Mouse (Mus musculus): ENCODE results near the gene Krt78.

Gene Krt78

DNA sequence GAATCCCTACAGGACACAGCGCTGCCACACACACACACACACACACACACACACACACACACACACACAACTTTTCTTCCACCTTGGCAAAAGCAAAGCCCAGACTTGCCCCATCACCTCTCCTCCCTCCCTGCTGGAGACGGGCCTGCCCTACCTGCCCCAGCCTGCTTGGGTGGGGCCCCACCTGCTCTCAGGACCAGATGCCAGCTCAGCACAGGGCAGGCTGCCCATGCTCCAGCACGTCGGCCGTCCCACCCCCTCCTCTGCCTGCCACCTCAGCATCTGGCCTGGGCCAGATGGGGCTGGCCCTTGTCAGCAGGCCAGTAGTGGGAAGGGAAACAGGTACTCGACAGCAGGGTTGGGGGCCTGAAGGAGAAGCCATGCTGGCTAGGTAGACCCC lies 26.8 kb upstream of the Krt78 start:
- DNase-seq (ENCODE audit: low read depth, low spot score), result no peak

DNA sequence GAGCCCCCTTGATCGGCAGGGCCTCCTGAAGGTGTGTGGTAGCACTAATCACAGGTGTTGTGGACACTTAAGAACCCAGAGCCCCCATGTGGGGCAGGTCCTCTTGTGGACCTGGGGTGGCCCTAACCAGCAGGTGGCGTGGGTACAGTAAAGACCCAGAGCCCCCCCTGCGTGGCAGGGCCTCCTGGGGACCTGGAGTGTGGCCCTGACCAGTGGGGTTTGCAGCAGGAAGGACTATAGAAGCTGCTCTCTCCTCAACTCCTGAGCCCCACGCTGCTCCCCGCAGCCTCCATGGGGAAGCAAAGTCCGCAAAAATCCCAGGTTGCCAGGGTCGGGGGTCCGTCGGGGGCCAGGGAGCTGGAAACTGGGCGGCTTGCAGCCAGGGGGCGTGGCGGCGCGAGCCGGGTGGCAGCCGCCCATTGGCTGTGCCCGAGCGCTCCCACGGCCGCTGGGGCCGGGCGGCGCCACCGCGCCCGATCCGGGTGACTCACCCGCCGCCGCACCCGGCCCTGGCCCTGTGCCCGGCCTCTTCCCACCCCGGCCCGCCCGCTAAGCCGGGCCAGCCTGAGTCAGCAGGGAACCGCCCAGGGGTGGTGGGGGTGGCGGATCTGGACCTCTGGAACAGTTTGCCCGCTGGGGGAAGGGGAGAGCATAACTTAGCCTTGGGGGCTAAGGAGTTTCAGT lies 23.1 kb upstream of the Krt78 start:
- Histone ChIP-seq H3K36me3 (ENCODE audit: control insufficient read depth, insufficient read depth, low read length, poor library complexity, severe bottlenecking) (no peaks in the 10 kb centered on the region), H3K27me3 (ENCODE audit: control insufficient read depth, insufficient read depth, low read length, poor library complexity, severe bottlenecking) (no peaks in the 10 kb centered on the region)
- DNase-seq (ENCODE audit: low read depth, low spot score), result peak; percentile 39

More for the DNA sequence above, 26.8 kb upstream of the Krt78 start:
- Histone ChIP-seq H3K27me3 (ENCODE audit: control insufficient read depth, insufficient read depth, low read length, poor library complexity, severe bottlenecking) (no peaks in the 10 kb centered on the region), H3K36me3 (ENCODE audit: control insufficient read depth, insufficient read depth, low read length, poor library complexity, severe bottlenecking) (no peaks in the 10 kb centered on the region)

DNA sequence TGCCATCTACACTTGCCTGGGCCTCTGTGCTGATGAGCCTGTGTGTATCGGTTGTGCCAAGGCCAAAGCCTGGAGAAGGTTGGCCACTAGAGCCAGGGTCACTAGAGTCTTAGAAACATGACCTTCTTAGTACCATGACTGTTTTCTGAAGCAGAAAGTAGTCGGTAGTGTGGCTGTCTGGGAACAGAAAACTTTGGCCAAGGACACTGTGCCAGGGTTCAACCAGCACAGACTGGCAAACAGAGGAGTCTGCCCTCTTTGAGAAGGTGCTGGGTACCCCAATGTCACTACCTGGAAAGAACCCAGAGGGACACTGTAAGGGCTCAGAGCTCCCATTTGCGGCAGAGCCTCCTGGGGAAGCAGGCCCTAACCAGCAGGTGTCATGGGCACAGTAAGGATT lies 22.6 kb upstream of the Krt78 start:
- Histone ChIP-seq H3K36me3 (ENCODE audit: control insufficient read depth, insufficient read depth, low read length, poor library complexity, severe bottlenecking) (no peaks in the 10 kb centered on the region), H3K27me3 (ENCODE audit: control insufficient read depth, insufficient read depth, low read length, poor library complexity, severe bottlenecking) (no peaks in the 10 kb centered on the region)
- DNase-seq (ENCODE audit: low read depth, low spot score), result no peak

DNA sequence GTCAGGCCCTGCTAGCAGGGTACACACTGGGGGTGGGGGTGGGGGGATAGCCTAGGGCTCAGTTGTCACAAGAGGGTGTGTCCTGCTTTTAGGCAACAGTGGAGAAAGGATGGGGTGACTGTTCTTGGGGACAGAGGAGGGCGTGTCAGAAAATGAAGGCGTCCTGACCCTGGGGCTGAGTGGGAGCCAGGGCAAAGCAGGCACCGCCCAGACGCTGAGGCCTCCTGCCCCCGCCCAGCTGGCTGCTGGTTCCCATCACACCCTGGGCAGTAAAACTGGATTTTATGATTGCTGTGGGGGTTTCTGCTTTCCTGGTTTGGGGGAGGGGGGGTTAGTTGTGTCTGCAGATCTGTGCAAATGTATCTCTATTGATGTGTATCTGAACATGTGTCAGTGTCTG lies 21.9 kb upstream of the Krt78 start:
- Histone ChIP-seq H3K27me3 (ENCODE audit: control insufficient read depth, insufficient read depth, low read length, poor library complexity, severe bottlenecking) (no peaks in the 10 kb centered on the region), H3K36me3 (ENCODE audit: control insufficient read depth, insufficient read depth, low read length, poor library complexity, severe bottlenecking) (no peaks in the 10 kb centered on the region)
- DNase-seq (ENCODE audit: low read depth, low spot score), result no peak

DNA sequence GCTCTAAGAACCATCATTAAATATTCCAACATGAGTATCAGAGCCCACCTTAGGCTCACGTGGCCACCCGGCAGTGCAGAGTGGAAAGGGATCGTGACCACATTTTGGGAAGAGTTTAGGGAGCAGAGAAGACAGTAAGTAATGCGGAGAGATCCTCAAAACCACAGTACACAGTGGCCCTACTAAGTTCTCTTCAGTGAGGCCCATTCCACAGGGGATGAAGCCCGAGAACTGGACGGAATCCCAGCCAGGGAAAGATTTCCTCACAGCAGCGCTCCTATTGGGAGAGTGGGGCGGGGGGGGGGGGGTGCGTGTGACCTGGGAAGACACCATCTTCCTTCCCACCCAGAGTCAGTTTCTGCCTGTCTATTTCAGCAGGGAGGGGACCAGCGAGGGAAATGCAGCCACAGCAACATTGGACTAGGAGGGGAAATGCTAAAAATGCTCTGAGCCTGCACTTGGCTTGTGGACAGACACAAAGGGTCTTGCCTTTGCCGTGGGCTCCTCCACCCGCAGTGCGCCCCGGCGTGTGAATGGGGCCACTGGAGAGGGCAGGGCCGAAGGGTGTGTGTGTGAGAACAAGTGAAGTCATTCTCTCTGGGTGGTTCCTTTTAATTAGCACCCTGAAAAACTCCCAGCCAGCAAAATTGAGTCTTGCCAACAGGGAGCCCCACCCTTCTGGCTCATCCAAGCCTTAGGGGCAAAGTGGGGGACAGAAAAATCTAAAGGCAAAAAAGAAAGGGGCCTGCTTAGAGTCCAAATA lies 20.2 kb upstream of the Krt78 start:
- no peaks in the 10 kb centered on the region for H3K36me3 ChIP-seq (ENCODE audit: control insufficient read depth, insufficient read depth, low read length, poor library complexity, severe bottlenecking)
- DNase-seq (ENCODE audit: low read depth, low spot score), result no peak
- no peaks in the 10 kb centered on the region for H3K27me3 ChIP-seq (ENCODE audit: control insufficient read depth, insufficient read depth, low read length, poor library complexity, severe bottlenecking)

DNA sequence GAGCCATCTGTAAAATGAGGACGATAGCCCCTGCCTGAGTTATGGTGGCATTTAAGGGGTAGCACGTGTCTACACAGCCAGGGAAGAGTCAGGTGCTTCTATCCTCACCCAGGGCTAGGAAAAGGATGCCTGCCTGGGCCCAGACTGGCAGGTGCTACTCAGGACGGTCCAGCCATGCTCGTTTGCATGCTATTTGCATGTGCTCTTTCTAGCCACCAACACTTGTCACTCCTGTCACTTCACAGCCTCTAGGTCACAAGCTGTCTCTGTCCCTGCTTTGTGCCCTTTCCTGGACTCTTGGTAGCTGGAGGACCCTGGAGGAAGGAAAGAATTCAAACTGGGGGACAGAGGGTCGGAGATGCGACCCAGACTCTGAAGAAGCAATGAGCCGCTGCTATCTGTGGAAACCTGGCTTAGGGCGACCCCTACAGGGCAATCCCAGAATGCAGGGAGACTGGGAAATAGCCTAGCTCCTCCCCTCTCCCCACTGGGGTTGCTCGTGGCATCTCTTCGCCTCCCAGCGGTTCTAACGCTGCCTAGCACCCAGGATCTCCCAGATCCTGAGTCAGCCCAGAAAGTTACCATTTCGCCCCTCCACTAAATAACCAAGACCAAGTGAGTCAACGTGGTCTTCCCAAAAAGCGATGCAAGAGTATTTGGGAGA lies 19.5 kb upstream of the Krt78 start:
- Histone ChIP-seq H3K36me3 (ENCODE audit: control insufficient read depth, insufficient read depth, low read length, poor library complexity, severe bottlenecking) (no peaks in the 10 kb centered on the region), H3K27me3 (ENCODE audit: control insufficient read depth, insufficient read depth, low read length, poor library complexity, severe bottlenecking) (no peaks in the 10 kb centered on the region)
- DNase-seq (ENCODE audit: low read depth, low spot score), result peak; percentile 79

DNA sequence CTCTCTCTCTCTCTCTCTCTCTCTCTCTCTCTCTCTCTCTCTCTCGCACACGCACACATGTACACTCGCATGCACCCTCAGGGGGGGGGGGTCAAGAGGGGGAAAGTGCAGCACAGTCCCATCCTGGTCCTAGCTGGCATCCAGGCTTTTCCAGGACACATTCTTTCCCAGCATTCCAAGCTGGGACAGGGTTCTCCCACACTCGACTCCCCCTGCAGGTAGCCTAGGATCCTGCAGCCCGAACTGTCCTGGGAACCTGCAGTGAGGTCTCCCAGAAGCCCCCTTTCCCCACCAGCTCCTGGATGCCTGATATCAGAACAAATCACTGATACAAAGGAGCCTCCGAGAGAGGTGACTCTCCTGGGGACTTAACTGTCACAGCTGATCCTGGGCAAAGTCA lies 16.4 kb upstream of the Krt78 start:
- Histone ChIP-seq H3K27me3 (ENCODE audit: control insufficient read depth, insufficient read depth, low read length, poor library complexity, severe bottlenecking) (no peaks in the 10 kb centered on the region), H3K36me3 (ENCODE audit: control insufficient read depth, insufficient read depth, low read length, poor library complexity, severe bottlenecking) (no peaks in the 10 kb centered on the region)
- no peak for DNase-seq (ENCODE audit: low read depth, low spot score)

DNA sequence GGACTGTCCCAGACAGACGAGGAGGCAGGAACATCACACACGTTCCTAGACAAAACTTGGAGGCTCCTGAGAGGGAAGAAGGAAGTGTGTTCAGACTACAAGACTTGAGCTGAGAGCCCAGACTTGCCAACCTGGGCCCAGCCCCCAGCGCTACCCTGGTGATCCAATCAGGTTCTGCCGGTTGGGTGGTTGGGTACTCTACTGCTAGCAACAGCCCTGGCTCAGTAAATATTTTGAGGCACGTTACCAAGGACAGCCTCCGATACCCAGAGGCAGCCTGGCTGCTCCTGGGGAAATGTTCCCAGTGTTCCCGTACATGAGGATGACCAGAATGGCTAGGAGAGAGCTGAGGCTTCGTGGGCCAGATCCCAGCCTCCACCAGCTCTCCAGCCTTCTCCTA lies 12.7 kb upstream of the Krt78 start:
- DNase-seq (ENCODE audit: low read depth, low spot score), result no peak
- H3K27me3 ChIP-seq (ENCODE audit: control insufficient read depth, insufficient read depth, low read length, poor library complexity, severe bottlenecking), result no peaks in the 10 kb centered on the region
- H3K36me3 ChIP-seq (ENCODE audit: control insufficient read depth, insufficient read depth, low read length, poor library complexity, severe bottlenecking), result no peaks in the 10 kb centered on the region

DNA sequence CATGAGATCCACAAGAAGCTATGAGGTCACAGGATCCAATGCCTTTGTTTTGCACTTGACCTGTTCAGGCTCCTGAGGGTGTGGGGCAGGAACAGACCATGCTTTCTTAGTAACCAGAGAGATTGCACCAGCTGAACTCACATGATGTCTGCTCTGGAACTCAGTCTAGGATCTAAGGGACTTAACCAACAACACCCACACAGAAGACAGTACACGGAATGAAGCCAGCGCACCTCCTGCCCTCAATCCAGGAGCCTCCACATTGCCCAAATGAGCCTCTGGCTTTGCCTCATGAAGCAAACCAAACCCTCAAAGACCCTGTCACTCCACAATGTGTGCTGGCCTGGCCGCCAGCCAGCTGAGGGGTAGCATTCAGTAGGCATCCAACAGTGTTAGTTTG lies 4.8 kb upstream of the Krt78 start:
- DNase-seq (ENCODE audit: low read depth, low spot score), result no peak
- H3K36me3 ChIP-seq (ENCODE audit: control insufficient read depth, insufficient read depth, low read length, poor library complexity, severe bottlenecking), result no peaks in the 10 kb centered on the region
- no peaks in the 10 kb centered on the region for H3K27me3 ChIP-seq (ENCODE audit: control insufficient read depth, insufficient read depth, low read length, poor library complexity, severe bottlenecking)

DNA sequence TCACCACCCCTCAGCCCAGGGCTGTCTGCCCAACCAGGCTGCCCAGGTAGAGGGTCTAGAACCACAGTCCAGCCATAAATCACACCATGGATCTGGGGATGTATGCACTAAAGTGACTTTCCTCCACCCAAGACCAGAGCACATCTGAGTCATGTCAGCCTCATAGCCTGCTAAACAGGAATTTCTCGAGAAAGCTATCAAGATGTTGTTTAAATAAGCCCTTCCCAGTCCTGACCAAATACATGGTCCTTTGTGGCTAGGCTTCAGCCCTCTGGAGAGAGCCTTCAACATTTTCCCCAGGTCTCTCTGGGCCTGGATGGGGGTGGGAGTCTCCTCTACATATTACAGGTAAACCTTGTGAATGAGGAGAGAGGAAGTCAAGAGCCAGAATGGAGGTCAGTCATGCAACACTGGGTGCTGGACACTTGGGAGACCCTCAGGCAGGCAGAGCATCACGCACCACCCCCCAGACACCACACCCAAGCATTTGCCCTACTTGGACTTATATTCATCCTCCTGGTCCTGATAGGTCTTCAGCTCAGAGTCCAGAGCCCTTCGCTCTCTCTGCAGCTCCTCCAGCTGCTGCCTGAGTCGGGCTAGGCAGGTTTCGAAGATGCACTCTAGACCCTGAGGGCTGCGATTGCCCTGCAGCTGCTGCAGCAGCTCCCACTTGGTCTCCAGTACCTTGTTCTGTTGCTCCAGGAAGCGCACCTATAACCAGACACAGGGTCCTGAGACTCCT lies 1.2 kb downstream of the Krt78 start:
- DNase-seq (ENCODE audit: low read depth, low spot score), result no peak
- Histone ChIP-seq H3K27me3 (ENCODE audit: control insufficient read depth, insufficient read depth, low read length, poor library complexity, severe bottlenecking) (no peaks in the 10 kb centered on the region), H3K36me3 (ENCODE audit: control insufficient read depth, insufficient read depth, low read length, poor library complexity, severe bottlenecking) (no peaks in the 10 kb centered on the region)

DNA sequence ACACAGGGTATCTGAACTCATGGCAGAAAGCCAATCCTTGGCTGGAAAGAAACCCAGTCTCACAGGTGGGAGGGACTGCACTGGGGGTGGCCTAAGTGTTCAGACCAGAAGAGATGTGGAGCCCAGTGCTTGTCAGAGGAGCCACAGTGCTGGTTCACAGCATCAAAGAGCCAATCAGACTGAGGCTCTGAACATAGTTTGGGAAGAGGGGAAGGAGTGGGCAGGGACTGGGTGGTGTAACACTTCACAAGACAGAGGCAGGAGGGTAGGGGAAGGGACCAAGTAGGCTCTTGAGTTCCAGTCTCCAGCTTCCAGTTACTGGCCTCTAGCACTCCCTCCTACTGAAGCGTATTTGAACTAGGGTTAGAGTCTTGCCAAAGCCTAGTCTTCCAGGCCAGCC lies 8.7 kb downstream of the Krt78 start:
- Histone ChIP-seq H3K27me3 (ENCODE audit: control insufficient read depth, insufficient read depth, low read length, poor library complexity, severe bottlenecking) (no peaks in the 10 kb centered on the region), H3K36me3 (ENCODE audit: control insufficient read depth, insufficient read depth, low read length, poor library complexity, severe bottlenecking) (no peaks in the 10 kb centered on the region)
- DNase-seq (ENCODE audit: low read depth, low spot score), result no peak

DNA sequence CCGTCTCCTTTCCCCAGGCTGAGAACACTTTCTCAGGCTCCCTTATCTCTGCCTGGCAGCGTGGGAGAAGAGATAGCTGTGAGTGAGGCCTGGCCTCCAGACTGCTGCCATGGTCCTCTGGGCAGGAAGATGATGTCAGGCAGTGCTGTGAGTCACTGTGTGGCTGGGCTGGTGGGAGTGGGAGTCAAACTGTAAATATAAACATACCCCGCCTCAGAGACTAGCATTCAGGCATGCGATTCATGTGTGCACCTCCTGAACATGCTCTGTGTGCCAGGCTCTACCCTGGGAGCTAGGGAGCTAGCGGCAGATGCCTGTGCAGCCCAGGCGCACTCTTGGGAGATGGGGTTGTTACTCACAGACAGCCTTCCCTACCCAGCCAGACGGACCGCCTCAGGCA lies 12.1 kb downstream of the Krt78 start:
- DNase-seq (ENCODE audit: low read depth, low spot score), result no peak
- Histone ChIP-seq H3K36me3 (ENCODE audit: control insufficient read depth, insufficient read depth, low read length, poor library complexity, severe bottlenecking) (no peaks in the 10 kb centered on the region), H3K27me3 (ENCODE audit: control insufficient read depth, insufficient read depth, low read length, poor library complexity, severe bottlenecking) (no peaks in the 10 kb centered on the region)

DNA sequence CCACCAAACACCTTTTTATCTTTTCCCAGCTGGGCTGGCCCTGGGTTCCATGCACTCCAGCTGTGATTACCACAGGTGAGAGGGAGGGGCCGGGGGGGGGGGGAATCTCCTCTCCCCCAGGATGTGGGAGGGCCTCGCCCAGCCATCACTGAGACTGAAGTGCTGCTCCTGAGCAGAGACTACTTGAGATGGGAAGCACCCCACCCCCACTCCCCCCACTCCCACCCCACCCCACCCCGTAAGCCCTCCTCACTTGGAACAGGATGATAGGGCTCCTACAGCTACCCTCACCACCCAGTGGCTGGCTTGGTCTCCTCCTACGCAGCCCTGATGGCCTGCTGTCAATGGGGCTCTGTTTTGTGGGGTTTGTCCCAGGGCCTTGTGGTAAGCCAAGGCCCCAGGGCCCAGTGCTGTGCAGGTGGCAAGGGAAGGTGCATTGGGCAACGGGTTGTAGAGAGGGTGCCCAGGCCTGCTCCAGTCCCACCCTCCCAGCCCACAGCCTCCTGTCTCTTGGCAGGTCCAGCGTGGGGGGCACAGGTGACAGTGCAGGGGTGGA lies 13.7 kb downstream of the Krt78 start, which contains the start of gene Krt79:
Krt79 (minus strand) TSS at position 51 of the 556 bp plus-strand sequence.
- no peaks in the 10 kb centered on the region for H3K27me3 ChIP-seq (ENCODE audit: control insufficient read depth, insufficient read depth, low read length, poor library complexity, severe bottlenecking)
- DNase-seq (ENCODE audit: low read depth, low spot score), result no peak
- H3K36me3 ChIP-seq (ENCODE audit: control insufficient read depth, insufficient read depth, low read length, poor library complexity, severe bottlenecking), result no peaks in the 10 kb centered on the region

DNA sequence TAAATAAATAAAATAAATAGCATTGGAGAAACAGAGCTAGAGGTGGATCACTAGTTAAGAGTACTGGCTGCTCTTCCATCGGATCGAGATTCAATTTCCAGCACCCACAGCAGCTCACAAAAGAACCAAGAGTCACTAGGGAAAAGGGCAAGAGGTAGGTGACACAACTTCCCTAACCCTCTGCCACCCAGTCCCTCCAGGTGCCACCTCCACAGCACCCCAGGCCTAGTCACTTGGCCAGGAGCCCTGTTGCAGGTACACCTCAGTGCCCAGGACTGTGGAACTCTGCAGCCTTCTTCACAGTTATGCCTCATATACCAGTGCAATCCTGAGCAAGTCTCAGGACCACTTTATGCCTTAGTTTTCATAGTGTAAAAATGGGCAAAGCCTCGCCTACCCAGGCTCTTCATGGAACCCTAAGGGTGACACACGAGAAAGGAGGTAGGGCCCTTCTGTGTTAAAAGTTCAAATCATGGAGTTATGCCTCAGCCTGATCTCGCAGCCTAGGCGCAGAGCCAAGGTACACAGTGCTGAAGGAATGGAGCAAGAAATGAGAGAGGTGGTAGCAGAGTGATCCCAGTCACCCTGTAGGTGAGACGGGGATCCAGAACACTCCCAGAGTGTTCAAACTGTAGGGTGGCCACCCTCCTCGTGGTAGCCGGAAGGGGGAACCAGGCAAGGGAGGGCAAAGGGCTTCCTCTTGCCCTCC lies 15.3 kb downstream of the Krt78 start:
- DNase-seq (ENCODE audit: low read depth, low spot score), result no peak
- Histone ChIP-seq H3K36me3 (ENCODE audit: control insufficient read depth, insufficient read depth, low read length, poor library complexity, severe bottlenecking) (no peaks in the 10 kb centered on the region), H3K27me3 (ENCODE audit: control insufficient read depth, insufficient read depth, low read length, poor library complexity, severe bottlenecking) (no peaks in the 10 kb centered on the region)
